Mouse (Mus musculus) left cerebral cortex, adult 18-20 months (tissue): Measurements from ENCODE around the gene Dync1i1. TPM values are rescaled to one million over a fixed set of nuclear protein-coding genes. Genes with fewer than 3 reads are reported as not detected.
A peak's percentile ranks its signal among the peaks of the same experiment; 100 is the strongest.
"Not testable (repeated sequence)": the region's sequence is repeated elsewhere in the genome, so short reads cannot be mapped to it uniquely, and the experiment has no call there.

Experiments used
- DNase-seq, 2 experiments: peaks; one replicate each; pipeline ENCODE4 v3.0.0; 2021 to 2022; ENCODE audit warnings: low spot score in 2 of 2, mixed read lengths in 1 of 2
- long read RNA-seq, 2 experiments: library from polyadenylated mRNA; stranded (forward); transcript quantifications; one replicate each; pipeline ENCODE4 v2.0.0; 2021
- total RNA-seq, 2 experiments: library from RNA; stranded (reverse); gene quantifications; 2 replicates each; pipeline ENCODE4 v1.2.3; 2021

Dync1i1 gene
- total RNA-seq = 100 to 1,000 TPM; 124 to 135 TPM
- long read RNA-seq, experiment 1, transcript Dync1i1-203 (17 exons, 2,718 nt) = minor isoform, 37 of 208 reads
- long read RNA-seq, experiment 1, transcript Dync1i1-204 (17 exons, 2,599 nt) = major isoform, 123 of 208 reads
- long read RNA-seq, experiment 1, transcript Dync1i1-201 (16 exons, 2,518 nt) = minor isoform, 26 of 208 reads
- long read RNA-seq, experiment 1, partial matches to known transcripts = 9 of 208 reads
- long read RNA-seq, experiment 1, other reads (novel, unspliced or antisense) = 11 of 208 reads
- long read RNA-seq, experiment 2, transcript Dync1i1-201 (16 exons, 2,518 nt) = minor isoform, 16 of 159 reads
- long read RNA-seq, experiment 2, transcript Dync1i1-203 (17 exons, 2,718 nt) = minor isoform, 23 of 159 reads
- long read RNA-seq, experiment 2, transcript Dync1i1-204 (17 exons, 2,599 nt) = major isoform, 99 of 159 reads
- long read RNA-seq, experiment 2, partial matches to known transcripts = 5 of 159 reads
- long read RNA-seq, experiment 2, other reads (novel, unspliced or antisense) = 12 of 159 reads

DNA sequence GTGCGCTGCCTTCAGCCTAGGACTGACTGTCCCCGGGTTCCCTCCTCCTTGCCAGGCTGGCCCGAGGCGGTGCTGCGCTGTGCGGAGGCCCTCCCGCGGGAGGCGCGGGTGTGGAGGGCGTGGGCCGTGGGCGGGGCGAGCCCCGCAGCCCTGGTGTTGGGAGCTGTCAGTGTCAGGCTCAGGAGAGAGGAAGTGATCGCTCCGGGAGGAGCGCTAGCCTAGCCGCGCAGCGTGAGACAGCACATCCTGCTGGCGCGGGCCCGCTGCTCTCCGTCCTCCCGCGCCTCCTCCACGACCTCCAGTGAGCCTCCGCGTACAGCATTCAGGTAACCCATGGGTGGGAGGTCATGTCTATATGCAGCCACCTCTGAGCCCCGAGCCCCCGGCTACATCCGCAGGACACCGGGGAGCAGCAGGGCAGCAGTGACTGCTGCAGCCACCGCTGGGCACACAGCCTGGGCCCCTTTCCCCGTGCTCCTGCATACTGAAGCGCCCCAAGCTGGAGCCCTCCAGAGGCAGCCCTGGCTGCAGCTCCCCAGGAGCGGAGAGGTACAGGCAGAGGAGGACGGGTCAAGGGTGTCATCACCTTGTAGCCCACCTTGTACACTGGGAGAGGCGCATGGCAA is at the start of gene Dync1i1:
Dync1i1 (plus strand) TSS at position 29 of the 626 bp plus-strand sequence.
- peak; percentile 60 to 82 for DNase-seq

DNA sequence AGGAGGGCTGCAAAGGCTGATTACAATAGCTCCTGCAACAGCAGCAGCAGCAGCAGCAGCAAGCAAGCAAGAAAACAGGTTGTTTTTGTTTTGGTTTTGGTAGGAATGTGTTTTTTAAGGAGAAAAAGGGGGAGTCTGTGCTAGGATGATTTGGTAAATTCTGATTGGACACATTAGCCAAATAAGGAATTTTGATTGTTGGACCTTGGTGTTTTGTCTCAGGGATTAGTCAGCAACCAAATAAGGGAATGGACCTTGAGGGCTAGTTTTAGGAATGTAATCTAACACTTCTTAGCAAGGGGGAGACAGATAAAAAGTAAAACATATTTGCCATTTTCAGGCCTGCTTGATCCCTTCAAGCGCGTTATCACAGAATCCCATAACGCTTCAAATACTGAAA is 45.7 kb upstream of the Dync1i1 start:
- DNase-seq = no peak

DNA sequence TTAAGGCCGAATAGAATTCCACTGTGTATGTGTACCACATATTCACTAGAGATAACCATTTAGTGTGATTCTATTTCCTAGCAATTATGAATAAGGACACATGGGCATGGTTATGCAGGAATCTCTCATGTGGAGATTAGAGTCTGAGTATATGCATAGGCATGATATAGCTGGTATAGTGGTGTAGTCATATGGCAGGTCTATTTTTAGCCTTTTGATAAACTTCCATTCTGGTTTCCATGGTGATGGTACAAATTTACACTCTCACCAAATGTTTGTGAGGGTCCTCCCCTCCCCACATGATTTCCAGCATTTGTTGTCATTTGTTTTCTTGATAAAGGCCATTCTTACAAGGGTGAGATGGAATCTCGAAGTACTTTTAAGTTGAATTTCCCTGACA is 23.6 kb upstream of the Dync1i1 start:
- DNase-seq = no peak

DNA sequence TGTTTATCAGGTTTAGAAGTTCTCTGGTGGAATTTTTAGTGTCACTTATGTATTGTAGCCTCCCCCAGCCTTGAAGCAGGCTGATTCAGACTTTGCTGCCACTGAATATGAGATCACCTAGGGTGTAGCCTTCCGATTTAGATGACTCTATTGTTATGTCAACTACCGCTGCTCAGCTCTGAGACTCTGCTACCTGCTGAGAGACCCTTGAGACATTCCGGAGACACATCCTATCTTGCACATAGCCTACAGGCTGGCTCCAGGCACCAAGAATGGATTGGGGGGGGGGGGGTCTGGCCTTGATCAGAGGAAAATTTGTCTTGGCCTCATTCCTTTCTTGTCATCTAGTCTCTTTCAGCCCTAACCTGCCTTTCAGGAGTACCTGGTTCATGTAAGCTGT is 17.5 kb upstream of the Dync1i1 start:
- DNase-seq = not testable (repeated sequence)

DNA sequence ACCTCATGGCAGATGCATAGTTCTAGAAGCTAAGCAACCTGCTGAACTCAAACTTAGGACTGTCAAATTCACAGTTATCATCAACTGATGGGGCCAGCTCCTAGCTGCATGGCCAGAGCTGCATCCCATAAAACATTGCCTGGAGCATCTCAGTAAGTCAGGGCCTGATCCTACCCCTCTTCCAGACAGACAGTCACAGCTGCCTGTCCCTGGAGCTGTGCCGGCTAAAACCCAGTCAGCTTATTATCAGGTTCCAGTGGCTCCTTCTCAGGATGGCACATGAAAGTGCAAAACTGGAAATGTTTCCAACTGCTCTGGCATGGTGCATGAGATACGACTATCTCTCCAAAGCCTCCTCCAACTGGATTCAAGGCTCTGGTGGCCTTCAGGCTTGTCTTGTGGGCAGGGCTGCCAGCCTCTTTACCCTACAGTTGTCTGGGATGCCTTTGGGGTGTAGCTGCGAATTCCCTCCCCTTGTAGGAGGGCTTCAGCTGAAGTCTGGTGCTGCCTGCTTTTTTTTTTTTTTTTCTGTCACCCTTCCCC is 15.3 kb upstream of the Dync1i1 start:
- DNase-seq = no peak

DNA sequence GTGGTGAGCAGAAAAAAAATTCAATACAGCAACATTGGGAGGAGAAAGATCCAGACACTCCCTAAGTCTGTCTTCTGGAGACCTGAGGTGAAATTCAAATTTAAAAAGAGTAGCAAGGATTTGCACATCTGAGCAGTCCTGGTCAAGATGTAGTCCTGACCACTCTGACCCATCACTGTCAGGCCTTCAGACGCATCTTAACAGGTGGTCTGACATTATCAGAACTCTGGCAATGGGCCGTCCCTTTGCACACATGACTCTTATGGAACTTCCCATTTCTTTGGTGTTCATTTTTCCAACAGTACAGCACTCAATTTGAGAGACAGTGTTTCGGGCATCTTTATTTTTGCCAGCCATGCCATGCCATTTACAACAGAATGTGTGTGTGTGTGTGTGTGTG is 12.8 kb upstream of the Dync1i1 start:
- DNase-seq = no peak

DNA sequence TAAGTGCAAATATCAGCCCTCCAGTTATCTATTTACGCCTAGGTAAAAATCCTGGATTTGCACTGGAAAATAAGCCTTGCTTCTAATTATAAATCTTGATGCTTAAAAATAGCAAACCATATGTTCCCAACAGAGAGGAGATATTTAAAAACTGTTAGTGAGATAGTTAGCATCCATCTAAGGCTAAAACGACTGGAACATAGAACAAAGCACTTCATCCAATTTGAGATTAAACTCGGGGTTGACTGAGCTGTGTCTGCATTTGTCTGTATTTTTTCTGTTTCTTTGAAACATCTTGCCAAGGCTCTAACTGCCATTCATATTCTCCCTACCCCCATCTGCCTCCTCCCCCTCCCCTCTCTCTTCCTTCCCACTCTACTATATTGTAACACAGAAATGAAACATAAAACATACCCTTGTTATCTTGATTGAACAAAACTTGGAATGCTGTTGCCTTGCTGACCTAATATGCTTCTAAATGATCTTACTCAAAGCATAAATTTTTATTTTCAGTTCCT is 10.3 kb upstream of the Dync1i1 start:
- no peak for DNase-seq

DNA sequence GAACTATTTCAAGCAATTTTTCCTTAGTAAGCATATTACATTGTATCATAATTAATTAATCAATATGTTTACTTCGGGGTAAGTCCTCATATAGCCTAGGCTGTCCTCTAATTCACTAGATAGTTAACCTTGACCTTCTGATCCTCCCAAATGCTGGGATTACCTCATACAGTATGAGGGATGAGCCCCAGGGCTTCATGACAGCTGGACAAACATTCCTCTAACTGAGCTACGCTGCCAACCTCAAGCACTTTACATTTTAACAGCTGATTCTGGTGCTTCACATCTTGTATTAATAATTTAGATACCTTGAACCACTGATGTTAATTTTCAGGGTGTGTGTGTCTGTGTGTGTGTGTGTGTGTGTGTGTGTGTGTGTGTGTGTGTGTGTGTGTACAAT is 6.5 kb upstream of the Dync1i1 start:
- no peak for DNase-seq

DNA sequence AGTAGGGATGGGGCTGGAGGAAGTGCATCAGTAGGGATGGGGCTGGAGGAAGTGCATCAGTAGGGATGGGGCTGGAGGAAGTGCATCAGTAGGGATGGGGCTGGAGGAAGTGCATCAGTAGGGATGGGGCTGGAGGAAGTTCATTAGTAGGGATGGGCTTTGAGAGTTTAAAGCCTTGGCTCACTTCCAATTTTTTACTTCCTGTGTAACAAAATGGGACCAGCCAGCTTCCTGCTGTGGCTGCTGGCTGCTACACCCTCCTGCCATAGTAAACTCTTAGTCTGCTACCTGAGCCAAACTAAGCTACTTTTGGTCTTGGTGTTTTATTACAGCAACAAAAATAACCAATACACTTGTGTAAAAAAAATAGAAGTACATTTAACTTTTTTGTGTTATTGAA is 4.7 kb upstream of the Dync1i1 start:
- not testable (repeated sequence) for DNase-seq

DNA sequence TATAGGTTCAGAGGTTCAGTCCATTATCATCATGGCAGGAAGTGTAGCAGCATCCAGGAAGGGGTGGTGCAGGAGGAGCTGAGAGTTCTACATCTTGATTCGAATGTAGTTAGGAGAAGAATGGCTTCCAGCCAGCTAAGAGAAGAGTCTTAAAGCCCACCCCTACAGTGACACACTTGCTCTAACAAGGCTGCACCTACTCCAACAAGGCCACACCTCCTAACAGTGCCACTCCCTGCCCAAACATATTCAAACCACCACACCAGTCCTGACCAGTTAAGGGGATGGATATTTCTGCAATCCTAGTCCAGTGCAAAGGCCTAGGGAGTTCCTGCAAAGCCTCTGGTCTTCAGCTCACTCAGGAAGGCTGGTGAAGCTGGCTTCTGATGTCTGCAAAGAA is 1.5 kb upstream of the Dync1i1 start:
- DNase-seq = no peak

DNA sequence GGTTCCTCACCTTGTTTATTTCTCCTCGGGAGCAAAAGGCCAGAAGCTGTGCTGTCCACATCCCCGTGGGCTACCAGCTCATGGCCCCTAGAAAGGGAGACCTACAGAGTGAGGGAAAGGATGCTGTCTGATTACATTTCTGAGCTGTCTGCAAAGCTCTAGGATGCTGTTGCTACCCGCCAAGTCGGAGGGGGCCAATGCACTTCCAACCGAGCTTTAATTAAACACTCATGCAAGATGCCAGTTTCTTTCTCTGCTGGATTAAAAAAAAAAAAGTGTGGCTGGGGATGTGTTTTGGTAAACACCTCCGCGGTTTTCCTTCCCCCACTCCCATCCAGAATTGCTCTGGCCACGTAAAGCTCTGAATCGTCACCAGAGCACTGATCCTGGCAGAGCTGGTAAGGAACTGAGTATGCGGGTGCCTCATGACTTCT is 815 bp downstream of the Dync1i1 start:
- peak; percentile 23 to 37 for DNase-seq

DNA sequence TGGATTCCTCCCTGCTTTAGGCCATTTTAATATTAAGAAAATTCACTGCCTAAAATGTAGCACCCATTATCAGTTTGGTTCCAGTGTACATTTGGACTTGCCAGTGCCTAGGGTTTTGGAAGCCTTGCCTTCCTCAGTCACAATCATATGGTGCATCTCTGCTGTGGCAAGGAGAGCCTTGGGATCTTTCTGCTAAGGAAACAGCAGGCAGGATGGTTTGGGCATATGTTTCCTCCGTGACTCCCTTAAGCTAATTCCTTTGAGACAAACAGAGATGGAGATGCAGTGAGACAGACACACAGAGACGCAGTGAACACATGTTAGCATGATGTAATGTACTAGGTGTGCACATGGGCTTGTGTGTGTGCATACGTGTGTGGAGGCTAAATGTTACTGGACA is 7.8 kb downstream of the Dync1i1 start:
- DNase-seq = no peak

DNA sequence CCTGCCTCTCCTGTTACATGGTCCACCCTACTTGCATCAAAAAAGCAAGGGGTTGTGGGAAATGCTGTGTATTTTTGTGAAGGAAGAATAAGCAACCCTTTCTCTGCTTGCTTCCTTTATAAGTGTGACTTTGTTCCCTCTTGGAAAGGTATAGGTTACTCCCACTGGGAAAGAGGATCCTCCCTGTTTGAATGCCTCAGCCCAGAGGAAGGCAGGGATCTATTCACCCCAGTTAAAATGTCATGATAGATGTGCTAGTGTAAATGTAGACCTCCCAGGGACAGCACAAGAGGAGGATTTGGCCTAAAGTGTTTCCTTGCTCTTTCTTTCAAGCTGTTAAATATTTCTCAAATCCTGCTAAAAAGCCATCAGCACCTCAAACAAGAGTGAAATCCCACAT is 9.0 kb downstream of the Dync1i1 start:
- no peak for DNase-seq

DNA sequence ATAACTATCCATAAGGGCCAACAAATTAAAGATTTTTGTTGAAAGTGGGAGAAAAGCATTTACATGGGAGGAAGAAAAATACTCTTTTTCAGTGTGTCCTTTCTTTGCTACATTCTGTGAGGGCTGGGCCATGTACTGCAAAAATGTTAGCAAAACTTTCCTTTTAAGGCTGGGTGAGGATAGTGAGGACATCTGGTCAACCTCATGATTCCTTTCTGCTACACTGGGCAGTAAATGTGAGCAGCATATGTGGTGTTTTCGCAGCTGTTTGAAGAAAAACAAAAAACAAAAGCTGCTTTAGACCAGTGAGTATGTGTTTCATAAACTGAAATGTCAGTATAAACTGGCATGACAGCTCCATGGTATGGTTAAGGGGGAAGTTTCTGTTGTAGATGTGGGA is 9.4 kb downstream of the Dync1i1 start:
- DNase-seq = no peak

DNA sequence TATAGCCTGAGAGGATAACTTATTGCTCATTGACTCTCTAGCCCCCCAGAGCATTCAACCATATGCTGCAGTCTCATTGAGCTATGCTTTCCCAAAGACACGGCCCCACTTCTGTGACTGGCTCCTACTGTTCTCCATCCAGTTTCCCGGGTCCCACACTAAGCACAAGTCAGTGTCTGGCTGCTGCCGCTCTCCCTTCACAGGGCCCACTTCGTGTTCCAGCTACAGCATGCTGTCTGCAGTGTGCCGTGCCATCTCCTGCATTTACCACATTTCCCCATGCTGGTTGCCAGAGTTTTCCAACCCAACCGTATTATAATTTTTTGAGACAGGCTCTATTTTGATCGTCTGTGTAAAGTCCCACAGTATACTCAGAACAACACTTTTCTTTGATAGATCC is 14.3 kb downstream of the Dync1i1 start:
- DNase-seq = no peak

DNA sequence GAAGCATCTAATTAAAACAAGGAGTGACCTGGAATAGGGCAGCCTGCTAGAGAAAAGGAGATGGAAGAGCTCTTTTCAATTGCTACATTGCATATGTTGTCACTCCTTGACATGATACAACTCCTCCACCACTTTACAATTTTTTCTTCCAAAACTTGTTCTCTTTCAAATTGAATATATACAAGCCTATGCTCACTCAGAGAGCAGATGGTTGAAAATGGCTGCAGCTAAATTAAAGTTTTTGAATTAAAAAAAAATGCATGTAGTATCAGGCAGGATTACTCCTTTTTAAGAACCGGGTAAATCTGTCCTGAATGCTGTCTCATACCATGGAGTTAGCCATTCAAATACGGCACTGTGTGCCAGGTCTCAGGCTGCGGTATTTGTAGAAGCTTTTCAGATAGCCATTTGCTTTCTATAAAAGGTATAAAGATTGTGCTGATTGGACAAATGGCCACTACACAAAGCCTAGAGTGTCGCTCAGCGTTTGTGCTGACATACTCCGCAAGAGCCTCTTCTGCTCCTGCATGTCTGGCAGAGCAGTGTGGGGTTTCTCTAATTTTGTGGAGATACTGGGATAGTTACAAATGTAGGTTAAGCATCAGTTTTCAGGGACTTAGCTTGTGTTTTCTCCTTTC is 16.1 kb downstream of the Dync1i1 start:
- no peak for DNase-seq

DNA sequence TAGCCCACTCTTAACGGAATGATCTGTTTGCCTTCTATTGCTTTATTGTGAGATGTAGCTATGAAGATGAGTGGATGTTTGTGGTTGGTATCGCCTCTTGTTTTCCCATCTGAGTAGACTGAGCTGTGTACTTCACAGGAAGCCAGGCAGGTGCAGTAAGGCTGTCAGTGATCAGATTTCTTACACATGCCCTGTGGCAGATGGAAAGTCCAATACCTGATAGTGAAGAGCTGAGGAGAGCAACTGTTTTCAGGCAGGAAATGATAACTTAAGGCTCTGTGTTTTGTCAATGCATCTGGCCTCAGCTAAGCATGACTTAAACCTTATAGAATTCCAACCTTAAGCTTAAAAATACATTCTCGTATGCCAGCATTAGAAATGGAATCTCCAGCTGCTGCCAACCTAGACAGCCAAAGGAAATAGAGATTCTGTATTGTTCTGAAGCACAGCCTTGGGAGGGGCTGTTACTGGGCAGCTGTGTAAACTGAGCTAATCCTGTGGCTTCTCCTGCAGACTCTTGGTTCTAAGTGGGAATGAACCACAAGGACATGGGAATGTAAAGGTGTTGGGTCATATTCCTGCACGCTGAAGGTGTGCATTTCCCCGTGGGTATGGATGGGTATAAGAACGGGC is 24.8 kb downstream of the Dync1i1 start:
- no peak for DNase-seq

DNA sequence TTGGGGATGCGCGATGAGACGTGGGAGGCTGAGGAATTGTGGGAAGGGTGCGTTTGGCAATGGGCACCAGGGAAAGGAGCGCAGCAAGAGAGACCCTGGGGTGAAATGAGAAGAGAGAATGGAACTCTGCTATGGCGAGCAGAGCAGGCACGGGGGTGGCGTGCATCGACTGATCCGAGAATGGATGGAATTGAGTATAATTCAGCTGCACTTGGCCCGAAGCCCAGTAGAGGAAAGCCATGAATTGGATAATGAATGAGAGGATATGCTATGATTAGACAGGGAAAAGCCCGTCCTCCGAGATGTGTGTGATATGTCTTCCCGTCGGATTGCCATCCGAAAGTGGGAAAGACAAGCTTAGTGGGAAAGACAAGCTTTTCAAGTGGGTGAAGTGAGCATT is 26.7 kb downstream of the Dync1i1 start:
- DNase-seq = peak; percentile 60 to 62

DNA sequence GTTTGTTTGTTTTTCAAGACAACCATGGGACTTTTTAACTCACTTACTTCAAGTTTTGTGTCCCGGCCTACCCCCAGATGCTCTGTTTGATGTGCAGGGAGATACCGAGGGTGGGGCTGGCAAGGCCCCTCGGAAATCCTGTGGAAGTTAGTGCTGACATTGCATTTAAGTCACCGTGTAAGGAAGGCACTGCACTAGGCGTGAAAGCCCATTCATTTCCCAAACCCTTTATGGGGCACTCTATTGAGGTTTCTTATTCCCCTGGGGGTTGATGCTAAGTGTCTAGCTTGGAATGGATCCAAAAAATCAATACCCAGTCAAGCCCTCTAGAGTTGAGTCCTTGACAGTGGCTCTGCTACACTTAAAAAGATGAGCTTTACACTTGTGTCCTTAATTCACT is 27.2 kb downstream of the Dync1i1 start:
- DNase-seq = no peak

DNA sequence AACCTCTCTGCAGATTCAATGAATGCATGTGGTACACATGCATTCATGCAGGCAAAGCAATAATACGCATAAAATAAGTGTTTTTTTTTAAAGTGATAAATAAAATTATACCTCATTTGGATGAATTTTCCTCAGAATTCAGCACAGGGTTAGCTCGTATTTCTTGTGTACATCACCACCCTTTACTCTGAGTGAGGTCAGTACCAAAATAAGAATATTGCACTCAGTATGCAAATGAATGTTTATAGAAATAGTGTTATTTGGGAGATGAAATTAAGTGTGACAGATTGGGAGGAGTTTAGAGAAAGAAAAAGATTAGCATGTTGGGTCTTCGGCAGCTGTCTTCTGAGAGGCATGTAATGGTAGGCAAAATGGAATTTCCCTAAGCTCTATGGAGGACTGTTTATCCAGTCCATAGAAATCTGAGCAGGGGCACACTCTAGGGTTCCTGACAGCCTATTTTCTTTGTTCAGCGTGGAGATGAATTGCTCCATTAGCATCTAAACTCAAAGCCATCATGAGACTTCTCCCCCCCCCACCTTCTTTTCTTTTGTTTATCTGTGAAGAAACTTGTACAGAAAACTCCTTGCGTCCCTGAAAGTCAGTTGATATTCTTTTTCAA is 31.2 kb downstream of the Dync1i1 start:
- no peak for DNase-seq

DNA sequence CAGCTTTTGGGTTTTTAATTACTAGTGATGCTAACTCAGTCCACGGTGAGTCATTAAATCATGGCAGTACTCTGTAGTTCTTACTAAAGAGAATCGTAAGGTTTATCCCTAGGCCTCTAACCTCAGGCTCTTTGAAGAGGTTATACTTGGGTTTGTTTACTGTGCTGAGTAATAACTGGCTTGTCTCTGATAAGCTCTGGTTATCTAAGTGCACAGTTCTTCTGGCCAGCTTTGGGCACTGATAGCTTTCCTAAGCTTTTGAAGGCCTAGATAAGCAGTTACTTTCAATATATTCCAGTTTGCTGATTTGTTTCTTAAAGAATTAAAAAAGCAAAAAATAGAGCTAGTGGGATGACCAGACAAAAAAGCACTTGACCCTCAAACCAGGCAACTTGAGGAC is 37.5 kb downstream of the Dync1i1 start:
- no peak for DNase-seq
